Mouse (Mus musculus) neural tube, embryonic 14.5 days (tissue): ENCODE results near the gene Xirp2. TPM values are rescaled to one million over a fixed set of nuclear protein-coding genes. Genes with fewer than 3 reads are reported as not detected.

Experiments
- ATAC-seq: fragments of 200-750 bp; cut with Nextera tagmentation; 2 replicates; pipeline ENCODE4 v1.8.0; 2017; ENCODE audit warnings: low read depth, mild to moderate bottlenecking, moderate TSS enrichment, moderate library complexity
- H3K27ac ChIP-seq: fragments of 300-500 bp; sonication (generic); 2 replicates; pipeline ENCODE4 v1.5.1; 2014; ENCODE audit warnings: low read depth, mild to moderate bottlenecking, control low read depth, low read length, moderate library complexity, mixed read lengths
- H3K27me3 ChIP-seq: fragments of 300-500 bp; sonication (generic); 2 replicates; pipeline ENCODE4 v1.6.1; 2014; ENCODE audit warnings: low read length; ENCODE audit not compliant: control insufficient read depth, insufficient read depth
- H3K36me3 ChIP-seq: fragments of 300-500 bp; sonication (generic); 2 replicates; pipeline ENCODE4 v1.6.1; 2014; ENCODE audit warnings: low read length, mixed read lengths; ENCODE audit not compliant: control insufficient read depth, insufficient read depth
- H3K4me1 ChIP-seq: fragments of 300-500 bp; sonication (generic); 2 replicates; pipeline ENCODE4 v1.6.1; 2014; ENCODE audit warnings: low read length; ENCODE audit not compliant: control insufficient read depth, insufficient read depth
- H3K4me2 ChIP-seq: fragments of 300-500 bp; sonication (generic); 2 replicates; pipeline ENCODE4 v1.6.1; 2014; ENCODE audit warnings: mild to moderate bottlenecking, low read depth, low read length, control low read depth
- H3K4me3 ChIP-seq: fragments of 300-500 bp; sonication (generic); 2 replicates; pipeline ENCODE4 v1.5.1; 2014; ENCODE audit warnings: low read depth, low read length, control low read depth, mixed read lengths
- H3K9ac ChIP-seq: fragments of 300-500 bp; sonication (generic); replicated peaks from 2 replicates; pipeline ENCODE4 v1.6.1; 2014; ENCODE audit warnings: low read depth, mild to moderate bottlenecking, control low read depth, low read length, mixed read lengths
- H3K9me3 ChIP-seq: fragments of 300-500 bp; sonication (generic); 2 replicates; pipeline ENCODE4 v1.6.1; 2016; ENCODE audit warnings: low read length; ENCODE audit not compliant: control insufficient read depth
- WGBS: fragments of 180-500 bp; shearing (Covaris S2); extraction: QIAGEN DNeasy Blood & Tissue Kit; methylation state at CpG from one replicate; pipeline ENCODE4 v1.1.7; 2014; 5-methylcytosine and 5-hydroxymethylcytosine counted together
- polyA plus RNA-seq: library from polyadenylated mRNA; unstranded; fragments of >200 nt; fragmentation: Nextera tagmentation; extraction: Ambion mirVana; gene quantifications from 2 replicates; pipeline ENCODE4 v1.2.1, GENCODE M21; 2014

Gene Xirp2
- polyA plus RNA-seq, 1 experiment from 2014 or later = 0.03 TPM

DNA sequence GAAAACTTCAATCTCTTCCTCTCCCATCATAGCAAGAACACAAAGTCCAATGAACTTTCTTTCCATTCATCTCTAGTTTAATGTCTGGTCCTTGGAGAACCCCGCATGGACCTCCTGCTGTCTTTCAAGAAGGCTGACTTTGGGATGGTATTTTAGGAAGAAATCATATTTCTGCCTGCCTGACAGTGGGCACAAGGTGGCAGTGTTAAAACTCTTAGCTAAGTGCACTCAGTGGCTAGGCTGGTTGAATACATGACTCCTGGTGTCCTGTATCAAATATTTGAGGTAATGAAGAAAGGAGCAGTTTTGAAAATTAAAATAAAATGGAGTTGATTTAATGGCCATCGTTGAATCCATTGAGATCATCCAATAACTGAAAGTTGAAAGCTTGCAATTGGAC, 89.5 kb downstream of the Xirp2 start:
- H3K27me3 ChIP-seq = no peaks in the 10 kb centered on the region
- no peak overlapping the region for H3K4me3 ChIP-seq
- no peaks in the 10 kb centered on the region for H3K9me3 ChIP-seq
- no peaks in the 10 kb centered on the region for H3K4me1 ChIP-seq
- H3K4me2 ChIP-seq = no peak overlapping the region
- no peak for ATAC-seq
- H3K27ac ChIP-seq = no peak overlapping the region
- H3K36me3 ChIP-seq = no peaks in the 10 kb centered on the region
- no peak overlapping the region for H3K9ac ChIP-seq
- WGBS = 96% methylated on average over 2 of the region's 2 CpGs

- Histone ChIP-seq H3K4me3 (no peak overlapping the region), H3K4me1 (no peaks in the 10 kb centered on the region), H3K27ac (no peak overlapping the region), H3K9ac (no peak overlapping the region), H3K9me3 (no peaks in the 10 kb centered on the region), H3K27me3 (no peaks in the 10 kb centered on the region), H3K36me3 (no peaks in the 10 kb centered on the region), H3K4me2 (no peak overlapping the region)
- no peak for ATAC-seq
- 93% methylated on average over 6 of the region's 6 CpGs for WGBS
These were observed 93.6 kb downstream of the Xirp2 start for GRCm38 (mm10) chr2:67539426-67539825.

DNA sequence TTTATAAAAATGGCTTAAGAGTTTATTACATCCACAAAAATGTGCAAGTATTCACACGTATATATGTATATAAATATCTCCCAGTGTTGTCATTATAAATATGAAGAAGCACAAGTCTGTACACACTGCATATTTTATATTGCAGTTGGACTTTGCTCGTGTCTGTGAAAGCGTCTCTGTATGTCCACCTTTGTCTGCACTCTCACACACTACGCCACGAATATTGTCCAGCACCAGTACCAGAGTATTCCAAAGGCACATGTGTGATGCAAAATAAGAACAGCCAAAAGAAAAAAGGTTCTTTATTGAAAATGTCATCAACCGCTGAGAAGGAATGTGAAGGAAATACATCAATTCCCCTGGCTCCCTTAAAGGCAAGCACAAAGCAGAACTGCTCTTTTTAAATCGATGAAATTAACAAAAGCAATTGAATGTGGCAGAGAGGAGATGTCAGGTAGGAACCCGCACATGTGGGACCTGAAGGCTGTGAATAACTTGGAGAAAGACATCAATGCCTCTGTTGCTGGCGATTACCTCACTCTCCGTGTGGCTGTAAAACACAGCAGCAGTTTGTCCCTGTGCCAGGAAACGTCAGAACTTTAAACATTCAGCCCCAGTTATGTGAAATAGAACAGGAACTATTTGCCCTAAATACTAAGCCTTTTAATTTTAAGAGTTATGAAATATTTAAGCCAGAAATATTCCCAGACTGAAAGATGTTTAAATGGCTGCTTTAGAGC, 96.3 kb downstream of the Xirp2 start:
- H3K27me3 ChIP-seq = no peaks in the 10 kb centered on the region
- WGBS = 44% methylated on average over 11 of the region's 11 CpGs
- no peak overlapping the region; the same call in 1 of the 2 replicates for H3K27ac ChIP-seq
- H3K4me1 ChIP-seq = no peaks in the 10 kb centered on the region
- no peaks in the 10 kb centered on the region for H3K36me3 ChIP-seq
- no peak overlapping the region; the same call in 1 of the 2 replicates for H3K4me2 ChIP-seq
- no peak overlapping the region for H3K4me3 ChIP-seq
- H3K9me3 ChIP-seq = no peaks in the 10 kb centered on the region
- ATAC-seq = 0 out of 2 replicates have a peak, but pooled peaks have one; percentile 31
- no peak overlapping the region for H3K9ac ChIP-seq

DNA sequence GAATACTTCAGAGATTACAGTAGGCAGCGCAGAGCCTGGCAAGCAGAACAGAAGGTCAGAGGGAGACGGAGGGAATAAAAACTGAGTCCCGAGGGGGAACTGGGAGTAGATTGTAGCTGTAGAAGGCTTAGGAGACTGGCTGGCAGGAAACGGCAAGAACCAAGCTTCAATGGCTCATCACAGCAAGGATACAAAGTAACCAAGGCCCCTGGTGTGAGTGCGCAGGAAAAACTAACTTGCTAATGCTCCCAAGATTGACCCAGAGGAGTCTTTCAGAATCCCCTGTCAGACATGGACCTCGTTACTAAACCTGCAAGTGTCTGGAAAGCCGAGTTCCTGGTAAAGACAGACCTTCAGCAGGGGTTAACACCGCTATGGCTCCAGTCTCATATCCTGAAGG, 98.6 kb downstream of the Xirp2 start:
- 75% methylated on average over 8 of the region's 8 CpGs for WGBS
- no peak for ATAC-seq
- H3K36me3 ChIP-seq = no peaks in the 10 kb centered on the region

GRCm38 (mm10) chr2:67564851-67565479, 119.2 kb downstream of the Xirp2 start:
- H3K36me3 ChIP-seq = no peaks in the 10 kb centered on the region
- no peaks in the 10 kb centered on the region for H3K9me3 ChIP-seq
- 2% methylated on average over 23 of the region's 23 CpGs for WGBS
- peak; percentile 80 for ATAC-seq
- H3K4me2 ChIP-seq = peak overlapping the region; percentile 79
- H3K27me3 ChIP-seq = no peaks in the 10 kb centered on the region; the same call in 1 of the 2 replicates
- 0 out of 2 replicates have a peak, but pooled peaks cover 8% of the 10 kb centered on the region for H3K4me1 ChIP-seq
- peak overlapping the region; percentile 83 for H3K4me3 ChIP-seq
- peak overlapping the region; percentile 87 for H3K9ac ChIP-seq
- peak overlapping the region; percentile 93 for H3K27ac ChIP-seq

More for the DNA sequence above, 98.6 kb downstream of the Xirp2 start:
- no peak overlapping the region for H3K4me2 ChIP-seq
- H3K9me3 ChIP-seq = no peaks in the 10 kb centered on the region
- no peak overlapping the region for H3K27ac ChIP-seq
- H3K4me3 ChIP-seq = no peak overlapping the region
- no peaks in the 10 kb centered on the region for H3K4me1 ChIP-seq
- H3K27me3 ChIP-seq = no peaks in the 10 kb centered on the region
- H3K9ac ChIP-seq = no peak overlapping the region

- WGBS = under 1% methylated on average over 80 of the region's 83 CpGs
- Histone ChIP-seq H3K9ac (peak within 1 kb of the TSS; percentile 87), H3K4me2 (peak within 1 kb of the TSS; percentile 79), H3K36me3 (no peaks in the 10 kb centered on the region), H3K27me3 (no peaks in the 10 kb centered on the region; the same call in 1 of the 2 replicates), H3K4me3 (peak within 1 kb of the TSS; percentile 83), H3K4me1 (0 out of 2 replicates have a peak, but pooled peaks cover 8% of the 10 kb centered on the region), H3K9me3 (no peaks in the 10 kb centered on the region), H3K27ac (peak within 1 kb of the TSS; percentile 93)
- peak; percentile 98 for ATAC-seq
These were observed 119.9 kb downstream of the Xirp2 start, which contains the start of gene B3galt1 for GRCm38 (mm10) chr2:67565480-67566331. TSS of gene B3galt1 (plus strand) at chr2:67565871.

DNA sequence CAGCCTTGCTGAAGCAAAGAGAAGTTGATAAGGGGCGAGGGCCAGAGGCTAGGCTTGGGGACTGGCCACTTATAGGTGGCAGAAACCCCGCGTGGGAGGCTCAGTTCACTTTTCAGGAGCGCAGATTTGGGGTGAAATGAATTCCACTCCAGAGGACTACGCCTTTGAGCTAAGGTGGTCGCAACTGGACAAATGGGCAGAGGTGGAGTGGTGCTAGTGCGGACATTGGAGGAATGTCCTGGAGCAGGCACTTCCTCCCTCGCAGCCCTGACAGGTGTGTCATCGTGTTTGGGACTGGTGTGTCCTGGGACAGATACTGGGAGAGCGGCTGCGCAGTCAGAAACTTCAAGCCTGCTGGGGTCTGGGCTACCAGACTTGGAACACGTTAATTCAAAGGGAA, 120.8 kb downstream of the Xirp2 start:
- H3K27me3 ChIP-seq = no peaks in the 10 kb centered on the region; the same call in 1 of the 2 replicates
- H3K4me1 ChIP-seq = 0 out of 2 replicates have a peak, but pooled peaks cover 8% of the 10 kb centered on the region
- H3K4me3 ChIP-seq = peak overlapping the region; percentile 83
- H3K4me2 ChIP-seq = peak overlapping the region; percentile 79
- peak overlapping the region; percentile 87 for H3K9ac ChIP-seq
- H3K36me3 ChIP-seq = no peaks in the 10 kb centered on the region
- WGBS = 2% methylated on average over 12 of the region's 12 CpGs
- ATAC-seq = no peak
- peak overlapping the region; percentile 93 for H3K27ac ChIP-seq
- H3K9me3 ChIP-seq = no peaks in the 10 kb centered on the region

- no peak for ATAC-seq
These were observed 121.4 kb downstream of the Xirp2 start for GRCm38 (mm10) chr2:67567141-67567680.

More at GRCm38 (mm10) chr2:67567141-67567680, 121.4 kb downstream of the Xirp2 start:
- no peaks in the 10 kb centered on the region for H3K36me3 ChIP-seq
- peak overlapping the region; percentile 79 for H3K4me2 ChIP-seq
- H3K9ac ChIP-seq = peak overlapping the region; percentile 87; the same call in 1 of the 2 replicates
- H3K9me3 ChIP-seq = no peaks in the 10 kb centered on the region
- H3K27ac ChIP-seq = no peak overlapping the region
- WGBS = 9% methylated on average over 8 of the region's 8 CpGs
- H3K27me3 ChIP-seq = no peaks in the 10 kb centered on the region; the same call in 1 of the 2 replicates
- H3K4me3 ChIP-seq = peak overlapping the region; percentile 83
- H3K4me1 ChIP-seq = 0 out of 2 replicates have a peak, but pooled peaks cover 8% of the 10 kb centered on the region
